Mouse (Mus musculus) liver, embryonic 16.5 days (tissue): ENCODE measurements around the gene Snx8. TPM values are rescaled to one million over a fixed set of nuclear protein-coding genes. Genes with fewer than 3 reads are reported as not detected.
A peak's percentile ranks its signal among the peaks of the same experiment; 100 is the strongest.
"Not testable (repeated sequence)": the region's sequence is repeated elsewhere in the genome, so short reads cannot be mapped to it uniquely, and the experiment has no call there.

Experiments
- ATAC-seq: fragments of 200-750 bp; cut with Nextera tagmentation; 2 replicates; pipeline ENCODE4 v1.8.0; 2017; ENCODE audit warnings: low read depth, mild to moderate bottlenecking, moderate number of reproducible peaks, moderate library complexity
- H3K27ac ChIP-seq: fragments of 300-500 bp; sonication (generic); 2 replicates; pipeline ENCODE4 v1.5.1; 2014; ENCODE audit warnings: mild to moderate bottlenecking, low read length
- H3K27me3 ChIP-seq: fragments of 300-500 bp; sonication (generic); 2 replicates; pipeline ENCODE4 v1.6.1; 2014; ENCODE audit warnings: low read depth, low read length, mixed read lengths; ENCODE audit not compliant: control insufficient read depth, insufficient read depth
- H3K36me3 ChIP-seq: fragments of 300-500 bp; sonication (generic); 2 replicates; pipeline ENCODE4 v1.6.1; 2014; ENCODE audit warnings: mild to moderate bottlenecking; ENCODE audit not compliant: control insufficient read depth, insufficient read depth
- H3K4me1 ChIP-seq: fragments of 300-500 bp; sonication (generic); 2 replicates; pipeline ENCODE4 v1.6.1; 2014; ENCODE audit warnings: low read depth, low read length, mixed read lengths; ENCODE audit not compliant: control insufficient read depth
- H3K4me2 ChIP-seq: fragments of 300-500 bp; sonication (generic); 2 replicates; pipeline ENCODE4 v1.6.1; 2014; ENCODE audit warnings: low read depth, low read length, mixed read lengths
- H3K4me3 ChIP-seq: fragments of 300-500 bp; sonication (generic); 2 replicates; pipeline ENCODE4 v1.5.1; 2014; ENCODE audit warnings: low read depth, mild to moderate bottlenecking, low read length
- H3K9ac ChIP-seq: fragments of 300-500 bp; sonication (generic); 2 replicates; pipeline ENCODE4 v1.6.1; 2014; ENCODE audit warnings: low read depth, low read length
- H3K9me3 ChIP-seq: fragments of 300-500 bp; sonication (generic); replicated peaks from 2 replicates; pipeline ENCODE4 v1.6.1; 2016; ENCODE audit warnings: low read length; ENCODE audit not compliant: control insufficient read depth
- WGBS: fragments of 180-500 bp; shearing (Covaris S2); extraction: QIAGEN DNeasy Blood & Tissue Kit; methylation state at CpG from one replicate; pipeline ENCODE4 v1.1.7; 2014; ENCODE audit not compliant: insufficient replicate concordance; 5-methylcytosine and 5-hydroxymethylcytosine counted together
- polyA plus RNA-seq: library from polyadenylated mRNA; unstranded; fragments of >200 nt; fragmentation: Nextera tagmentation; extraction: Ambion mirVana; gene quantifications from 2 replicates; pipeline ENCODE4 v1.2.1, GENCODE M21; 2015

Gene Snx8
- polyA plus RNA-seq, 1 experiment from 2014 or later: 11.1 TPM

DNA sequence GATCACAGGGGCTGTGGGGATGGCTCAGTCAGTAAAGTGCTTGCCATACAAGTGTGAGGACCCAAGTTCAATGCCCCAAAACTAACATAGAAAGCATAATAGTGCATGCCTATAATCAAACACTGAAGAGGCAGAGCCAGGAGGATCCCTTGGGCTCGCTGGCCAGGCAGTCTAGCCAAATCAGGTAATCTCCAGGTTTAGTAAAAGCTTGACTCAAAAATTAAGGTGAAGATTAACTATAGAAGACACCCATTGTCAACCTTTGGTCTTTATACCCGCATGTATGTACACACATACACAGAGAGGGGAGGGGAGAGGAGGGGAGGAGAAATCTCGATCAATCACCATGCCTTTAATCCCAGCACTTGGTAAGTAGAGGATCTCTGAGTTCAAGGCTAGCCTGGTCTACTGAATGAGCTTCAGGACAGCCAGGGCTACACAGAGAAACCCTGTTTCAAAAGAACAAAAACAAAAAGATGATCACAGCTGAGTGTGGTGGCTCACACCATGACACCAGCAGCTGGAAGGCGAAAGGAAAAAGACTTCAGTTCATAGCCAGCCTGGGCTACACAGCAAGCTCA lies 13.7 kb downstream of the Snx8 start:
- Histone ChIP-seq H3K9ac (no peak overlapping the region), H3K4me3 (no peak overlapping the region), H3K27ac (no peak overlapping the region), H3K4me2 (no peak overlapping the region), H3K9me3 (no peaks in the 10 kb centered on the region), H3K4me1 (peaks cover 14% of the 10 kb centered on the region), H3K27me3 (no peaks in the 10 kb centered on the region), H3K36me3 (no peaks in the 10 kb centered on the region)
- 60% methylated on average over 4 of the region's 4 CpGs for WGBS
- ATAC-seq: peak; percentile 25; the same call in 1 of the 2 replicates

GRCm38 (mm10) chr5:140374226-140374625 lies 14.8 kb downstream of the Snx8 start:
- H3K36me3 ChIP-seq: no peaks in the 10 kb centered on the region
- H3K27me3 ChIP-seq: no peaks in the 10 kb centered on the region
- H3K9ac ChIP-seq: no peak overlapping the region
- no peak overlapping the region for H3K4me2 ChIP-seq
- no peak overlapping the region for H3K4me3 ChIP-seq
- whole genome bisulfite sequencing: 53% methylated on average over 3 of the region's 3 CpGs
- ATAC-seq: no peak
- H3K9me3 ChIP-seq: no peaks in the 10 kb centered on the region
- H3K27ac ChIP-seq: no peak overlapping the region
- peaks cover 19% of the 10 kb centered on the region for H3K4me1 ChIP-seq

DNA sequence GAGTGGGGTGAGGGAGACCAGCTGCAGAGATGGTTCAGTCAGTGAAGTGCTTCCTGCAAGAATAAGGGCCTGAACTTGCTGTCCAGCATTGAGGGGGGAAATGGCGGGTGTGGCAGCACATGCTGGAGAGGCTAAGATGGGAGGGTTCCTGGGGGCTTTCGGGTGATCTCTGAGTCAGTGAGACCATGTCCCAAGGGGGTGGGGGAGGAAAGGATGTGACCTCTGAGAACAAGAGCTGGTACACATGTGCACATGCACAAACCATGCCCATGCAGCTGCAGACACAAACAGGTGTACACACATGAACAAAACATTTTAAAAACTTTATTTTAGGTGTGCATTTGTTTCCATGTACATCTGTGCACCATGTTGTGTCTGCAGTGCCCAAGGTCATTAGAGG lies 15.4 kb downstream of the Snx8 start:
- WGBS: 45% methylated on average over 2 of the region's 2 CpGs

GRCm38 (mm10) chr5:140371671-140372070 lies 17.4 kb downstream of the Snx8 start:
- no peak overlapping the region for H3K9ac ChIP-seq
- H3K9me3 ChIP-seq: no peaks in the 10 kb centered on the region
- H3K4me1 ChIP-seq: peaks cover 18% of the 10 kb centered on the region
- no peak for ATAC-seq
- 62% methylated on average over 3 of the region's 3 CpGs for WGBS
- H3K27ac ChIP-seq: no peak overlapping the region
- H3K4me2 ChIP-seq: no peak overlapping the region
- H3K36me3 ChIP-seq: no peaks in the 10 kb centered on the region
- H3K27me3 ChIP-seq: no peaks in the 10 kb centered on the region
- no peak overlapping the region for H3K4me3 ChIP-seq

More for the DNA sequence above, 15.4 kb downstream of the Snx8 start:
- Histone ChIP-seq H3K36me3 (no peaks in the 10 kb centered on the region), H3K9me3 (no peaks in the 10 kb centered on the region), H3K4me2 (no peak overlapping the region), H3K4me3 (no peak overlapping the region), H3K4me1 (peaks cover 20% of the 10 kb centered on the region), H3K27me3 (no peaks in the 10 kb centered on the region), H3K9ac (no peak overlapping the region), H3K27ac (no peak overlapping the region)
- no peak for ATAC-seq

DNA sequence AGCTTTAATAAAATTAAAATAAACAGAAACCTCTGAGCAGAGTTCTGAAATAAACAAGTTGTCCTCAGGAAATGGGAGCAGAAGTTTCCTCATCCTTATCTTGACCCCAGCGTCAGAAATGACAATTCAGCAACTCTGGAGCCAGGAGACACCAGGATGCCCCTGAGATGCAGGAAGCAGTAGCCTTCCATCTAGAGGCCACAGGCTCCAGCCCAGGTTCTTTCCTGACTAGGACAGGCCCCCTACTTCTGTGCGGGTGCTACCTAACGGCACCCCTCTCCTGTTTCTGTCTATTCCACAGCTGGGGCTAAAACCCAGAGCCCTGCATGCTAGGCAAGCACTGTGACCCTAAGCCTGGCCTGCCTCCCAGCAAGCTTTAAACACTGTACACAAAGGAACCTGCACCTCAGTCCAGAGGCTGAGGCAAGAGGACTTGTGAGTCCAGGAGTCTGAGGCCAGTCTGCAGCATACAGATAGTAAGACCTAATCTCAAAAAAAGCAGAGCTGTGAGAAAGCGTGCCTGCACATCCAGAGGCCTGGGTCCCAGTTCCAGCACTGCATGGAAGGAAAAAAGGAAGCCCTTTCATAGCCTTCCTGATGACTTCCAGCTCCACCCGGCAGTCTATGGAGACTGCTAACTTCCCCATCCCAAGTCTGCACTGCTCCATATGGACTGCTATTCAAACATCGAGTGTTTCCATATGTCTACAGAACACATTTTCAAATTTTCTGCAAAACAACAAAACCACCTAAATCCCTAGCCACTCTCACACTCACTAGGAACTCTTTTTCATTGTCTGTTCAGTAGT lies 18.4 kb downstream of the Snx8 start:
- 37% methylated on average over 6 of the region's 6 CpGs for WGBS
- H3K27ac ChIP-seq: peak overlapping the region; percentile 72
- no peaks in the 10 kb centered on the region for H3K27me3 ChIP-seq
- no peak overlapping the region for H3K4me2 ChIP-seq
- H3K36me3 ChIP-seq: no peaks in the 10 kb centered on the region
- peaks cover 18% of the 10 kb centered on the region for H3K4me1 ChIP-seq
- no peak overlapping the region for H3K4me3 ChIP-seq
- no peaks in the 10 kb centered on the region for H3K9me3 ChIP-seq
- peak; percentile 49 for ATAC-seq
- 0 out of 2 replicates have a peak overlapping the region, but pooled peaks have one; percentile 5 for H3K9ac ChIP-seq

GRCm38 (mm10) chr5:140369466-140369865 lies 19.6 kb downstream of the Snx8 start:
- Histone ChIP-seq H3K27me3 (no peaks in the 10 kb centered on the region), H3K4me1 (peaks cover 18% of the 10 kb centered on the region), H3K36me3 (no peaks in the 10 kb centered on the region), H3K9ac (no peak overlapping the region), H3K27ac (peak overlapping the region; percentile 72), H3K4me3 (no peak overlapping the region), H3K4me2 (0 out of 2 replicates have a peak overlapping the region, but pooled peaks have one; percentile 5), H3K9me3 (no peaks in the 10 kb centered on the region)
- WGBS: 58% methylated on average over 2 of the region's 2 CpGs
- ATAC-seq: peak; percentile 59

GRCm38 (mm10) chr5:140368926-140369325 lies 20.1 kb downstream of the Snx8 start:
- no peak for ATAC-seq
- no peak overlapping the region for H3K4me3 ChIP-seq
- H3K9ac ChIP-seq: no peak overlapping the region
- no peaks in the 10 kb centered on the region for H3K27me3 ChIP-seq
- H3K36me3 ChIP-seq: no peaks in the 10 kb centered on the region
- H3K27ac ChIP-seq: peak overlapping the region; percentile 72
- H3K9me3 ChIP-seq: no peaks in the 10 kb centered on the region
- H3K4me2 ChIP-seq: 0 out of 2 replicates have a peak overlapping the region, but pooled peaks have one; percentile 5
- WGBS: 66% methylated on average over 4 of the region's 4 CpGs
- H3K4me1 ChIP-seq: peaks cover 18% of the 10 kb centered on the region

- H3K4me2 ChIP-seq, H3K9me3 ChIP-seq, H3K27me3 ChIP-seq, H3K9ac ChIP-seq, ATAC-seq, H3K4me3 ChIP-seq, H3K27ac ChIP-seq, H3K36me3 ChIP-seq: not testable (repeated sequence)
- peaks cover 18% of the 10 kb centered on the region for H3K4me1 ChIP-seq
- WGBS: 80% methylated on average over 2 of the region's 2 CpGs
Measured at GRCm38 (mm10) chr5:140368126-140368525, 20.9 kb downstream of the Snx8 start.

DNA sequence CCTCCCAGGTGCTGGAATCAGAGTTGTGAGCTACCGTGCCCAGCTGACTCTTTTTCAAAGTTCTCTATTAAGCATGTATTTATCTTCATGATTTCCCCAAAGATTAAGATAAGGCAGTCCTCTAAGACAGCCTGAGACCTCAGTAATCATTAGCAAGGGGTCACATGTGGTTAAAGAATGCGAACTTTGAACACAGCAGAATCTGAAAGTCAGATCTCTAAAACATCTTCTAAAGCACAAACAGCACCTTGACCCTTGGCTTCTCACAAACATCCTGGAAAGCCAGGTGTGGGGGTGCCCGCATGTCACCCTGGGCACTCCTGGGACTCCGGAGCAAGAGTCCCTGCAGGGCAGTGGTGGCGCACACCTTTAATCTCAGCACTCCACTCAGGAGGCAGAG lies 24.6 kb downstream of the Snx8 start:
- no peak overlapping the region for H3K4me2 ChIP-seq
- WGBS: 74% methylated on average over 5 of the region's 5 CpGs
- H3K9ac ChIP-seq: no peak overlapping the region
- H3K36me3 ChIP-seq: peaks cover 3% of the 10 kb centered on the region
- H3K4me3 ChIP-seq: no peak overlapping the region
- ATAC-seq: no peak
- H3K27ac ChIP-seq: no peak overlapping the region
- no peaks in the 10 kb centered on the region for H3K9me3 ChIP-seq
- no peaks in the 10 kb centered on the region for H3K27me3 ChIP-seq
- H3K4me1 ChIP-seq: peaks cover 3% of the 10 kb centered on the region
